Mouse (Mus musculus): ENCODE results near the gene Inpp5d.
A peak's percentile ranks its signal among the peaks of the same experiment; 100 is the strongest.

Inpp5d gene

DNA sequence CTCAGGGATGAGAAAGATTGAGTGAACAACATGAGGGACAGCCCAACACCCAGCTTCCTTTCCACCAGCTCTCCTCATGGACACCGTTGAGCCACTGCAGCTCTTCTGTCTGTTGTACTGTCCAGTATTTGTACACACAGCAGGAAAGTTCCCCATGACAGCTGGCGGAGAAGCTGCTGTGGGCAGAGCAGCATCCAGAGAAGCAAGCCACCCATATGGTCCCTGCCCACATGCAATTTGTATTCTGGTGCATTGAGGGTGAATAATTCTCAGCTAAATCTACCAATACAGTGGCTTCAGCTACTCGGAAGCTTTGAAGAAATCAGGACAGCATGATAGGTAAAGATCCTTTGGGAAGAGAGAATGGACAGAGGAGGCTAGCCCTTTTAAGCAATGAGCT lies 64.7 kb downstream of the Inpp5d start:
- no peaks in the 10 kb centered on the region for H3K27me3 ChIP-seq (ENCODE audit: control insufficient read depth, insufficient read depth, low read length, poor library complexity, severe bottlenecking)
- no peak for DNase-seq (ENCODE audit: low read depth, low spot score)
- peaks cover 36% of the 10 kb centered on the region for H3K36me3 ChIP-seq (ENCODE audit: control insufficient read depth, insufficient read depth, low read length, poor library complexity, severe bottlenecking)

DNA sequence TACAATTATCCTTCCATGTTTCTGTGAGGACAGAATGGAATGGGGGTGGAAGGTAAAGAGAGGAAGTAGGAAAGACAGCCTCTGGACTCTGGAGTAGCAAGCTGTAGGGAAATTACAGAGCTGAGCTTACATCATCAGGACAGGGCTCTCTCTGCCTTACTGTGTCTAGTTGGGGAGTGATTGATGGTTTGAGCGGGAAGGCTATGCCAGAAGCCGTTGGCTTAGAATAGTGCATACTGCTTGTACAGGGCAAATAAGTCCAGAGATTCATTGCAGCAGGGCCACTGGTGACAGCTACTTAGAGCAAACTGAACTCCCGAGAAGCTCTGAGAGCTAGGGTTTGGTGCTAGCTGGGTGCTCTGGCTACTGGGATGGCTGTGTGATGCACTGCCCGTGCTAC lies 66.2 kb downstream of the Inpp5d start:
- Histone ChIP-seq H3K36me3 (ENCODE audit: control insufficient read depth, insufficient read depth, low read length, poor library complexity, severe bottlenecking) (peaks cover 43% of the 10 kb centered on the region), H3K27me3 (ENCODE audit: control insufficient read depth, insufficient read depth, low read length, poor library complexity, severe bottlenecking) (no peaks in the 10 kb centered on the region)
- DNase-seq (ENCODE audit: low read depth, low spot score), result no peak

DNA sequence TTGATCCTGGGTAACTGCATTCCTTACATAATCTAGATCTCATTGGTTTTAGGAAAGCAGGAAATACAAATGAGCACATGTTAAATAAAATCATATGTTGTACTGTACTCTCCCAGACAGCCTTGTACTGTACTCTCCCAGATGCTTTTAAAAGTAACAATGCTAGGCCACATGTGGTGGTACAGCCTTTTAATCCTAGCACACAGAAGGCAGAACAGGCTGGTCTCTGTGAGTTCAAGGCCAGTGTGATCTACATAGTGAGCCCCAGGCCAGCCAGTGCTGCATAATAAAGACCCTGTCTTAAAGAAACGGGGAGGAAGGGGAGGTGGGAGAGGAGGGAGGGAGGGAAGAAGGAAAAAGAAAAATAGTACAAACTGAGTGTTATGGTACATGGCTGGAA lies 66.9 kb downstream of the Inpp5d start:
- DNase-seq (ENCODE audit: low read depth, low spot score), result no peak
- Histone ChIP-seq H3K27me3 (ENCODE audit: control insufficient read depth, insufficient read depth, low read length, poor library complexity, severe bottlenecking) (no peaks in the 10 kb centered on the region), H3K36me3 (ENCODE audit: control insufficient read depth, insufficient read depth, low read length, poor library complexity, severe bottlenecking) (peaks cover 45% of the 10 kb centered on the region)

DNA sequence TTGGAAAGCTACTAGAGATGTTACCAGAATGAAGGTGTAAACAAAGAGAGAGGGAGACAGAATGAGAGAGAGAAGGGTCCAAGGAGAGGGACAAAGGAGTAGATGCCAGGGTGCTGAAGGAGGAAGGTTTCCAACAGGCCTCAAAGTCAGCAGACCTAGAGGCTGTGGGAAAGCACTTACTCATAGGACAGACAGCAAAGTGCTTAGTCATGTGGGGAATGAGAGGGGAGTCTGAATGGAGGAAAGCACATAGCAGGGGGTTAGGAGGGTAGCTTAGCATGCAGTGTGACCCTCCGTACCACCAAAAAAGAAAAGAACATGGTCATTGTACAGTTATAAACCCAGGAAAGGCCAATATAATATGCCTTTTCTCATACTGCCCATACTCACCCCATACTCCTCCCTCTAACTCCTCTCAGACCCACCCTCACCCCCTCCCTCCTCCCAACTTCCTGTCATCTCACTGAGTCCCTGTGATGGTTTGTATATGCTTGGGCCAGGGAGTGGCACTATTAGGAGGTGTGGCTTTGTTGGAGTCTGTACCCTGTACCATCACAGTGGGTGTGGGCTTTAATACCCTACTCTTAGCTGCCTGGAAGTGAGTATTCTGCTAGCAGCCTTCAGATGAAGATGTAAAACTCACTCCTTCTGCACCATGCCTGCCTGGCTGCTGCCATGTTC lies 69.7 kb downstream of the Inpp5d start:
- peaks cover 40% of the 10 kb centered on the region for H3K36me3 ChIP-seq (ENCODE audit: control insufficient read depth, insufficient read depth, low read length, poor library complexity, severe bottlenecking)
- DNase-seq (ENCODE audit: low read depth, low spot score), result no peak
- no peaks in the 10 kb centered on the region for H3K27me3 ChIP-seq (ENCODE audit: control insufficient read depth, insufficient read depth, low read length, poor library complexity, severe bottlenecking)

DNA sequence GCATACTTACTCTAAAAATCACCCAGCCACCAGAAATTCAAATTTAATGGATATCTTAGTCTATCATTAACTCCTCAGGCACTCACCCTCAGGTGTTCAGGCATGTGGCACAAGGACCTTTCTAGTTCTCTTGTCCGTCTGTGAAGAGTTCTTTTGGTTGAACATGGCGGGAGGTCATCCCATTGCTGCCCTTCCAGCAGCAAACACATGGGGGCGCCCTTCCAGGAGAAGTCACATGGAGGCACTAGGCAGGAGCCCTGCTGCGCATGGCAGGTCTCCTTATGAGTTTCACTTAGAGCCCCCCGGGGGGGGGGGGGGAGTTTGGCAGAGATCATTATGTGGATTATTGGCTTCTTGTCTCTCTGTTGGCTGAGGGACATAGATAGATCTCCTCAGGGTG lies 76.2 kb downstream of the Inpp5d start:
- DNase-seq (ENCODE audit: low read depth, low spot score), result peak; percentile 60
- Histone ChIP-seq H3K36me3 (ENCODE audit: control insufficient read depth, insufficient read depth, low read length, poor library complexity, severe bottlenecking) (peaks cover 47% of the 10 kb centered on the region), H3K27me3 (ENCODE audit: control insufficient read depth, insufficient read depth, low read length, poor library complexity, severe bottlenecking) (no peaks in the 10 kb centered on the region)

DNA sequence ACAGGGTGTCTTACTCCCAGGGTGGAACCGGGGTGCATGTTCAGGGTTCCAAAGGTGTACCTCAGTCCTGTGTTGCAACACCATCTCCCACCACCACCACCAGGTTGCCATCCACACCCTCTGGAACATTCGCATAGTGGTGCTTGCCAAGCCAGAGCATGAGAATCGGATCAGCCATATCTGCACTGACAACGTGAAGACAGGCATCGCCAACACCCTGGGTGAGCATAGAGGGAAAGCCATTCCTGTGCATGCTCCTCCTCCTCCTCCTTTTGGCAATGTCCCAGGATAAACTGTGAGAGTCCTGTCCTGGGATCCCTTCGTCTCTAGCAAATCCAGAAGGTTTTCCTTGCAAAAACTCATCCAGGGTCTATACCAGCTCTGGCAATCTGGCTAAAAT lies 77.9 kb downstream of the Inpp5d start:
- Histone ChIP-seq H3K36me3 (ENCODE audit: control insufficient read depth, insufficient read depth, low read length, poor library complexity, severe bottlenecking) (peaks cover 39% of the 10 kb centered on the region), H3K27me3 (ENCODE audit: control insufficient read depth, insufficient read depth, low read length, poor library complexity, severe bottlenecking) (no peaks in the 10 kb centered on the region)
- no peak for DNase-seq (ENCODE audit: low read depth, low spot score)

DNA sequence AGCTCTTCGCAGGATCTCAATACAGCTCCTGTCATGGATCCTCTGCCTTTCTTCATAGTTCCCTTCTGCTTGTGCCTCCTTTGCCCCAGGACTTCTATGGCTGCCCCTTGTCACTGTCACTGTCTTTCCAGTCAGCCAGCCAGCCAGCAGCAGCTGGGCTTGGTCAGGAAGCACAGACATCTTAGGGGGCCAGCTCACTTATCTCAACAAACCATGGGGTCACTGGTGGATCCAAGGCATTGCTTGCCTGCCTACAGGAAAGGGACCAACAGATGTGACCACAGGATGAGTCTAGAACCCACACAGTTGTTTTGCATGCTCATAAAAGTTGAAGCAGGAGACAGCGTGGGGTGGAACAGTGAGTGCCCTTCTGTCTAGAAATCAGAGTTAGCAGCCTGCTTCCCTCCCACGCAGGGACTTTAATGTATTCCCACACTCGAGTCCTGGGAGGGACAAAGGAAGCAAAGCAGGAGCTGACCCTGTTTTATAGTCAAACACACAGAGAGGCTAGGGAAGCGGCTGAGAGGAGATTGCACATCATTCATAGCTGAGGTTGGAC lies 79.9 kb downstream of the Inpp5d start:
- H3K27me3 ChIP-seq (ENCODE audit: control insufficient read depth, insufficient read depth, low read length, poor library complexity, severe bottlenecking), result no peaks in the 10 kb centered on the region
- peaks cover 38% of the 10 kb centered on the region for H3K36me3 ChIP-seq (ENCODE audit: control insufficient read depth, insufficient read depth, low read length, poor library complexity, severe bottlenecking)
- no peak for DNase-seq (ENCODE audit: low read depth, low spot score)

DNA sequence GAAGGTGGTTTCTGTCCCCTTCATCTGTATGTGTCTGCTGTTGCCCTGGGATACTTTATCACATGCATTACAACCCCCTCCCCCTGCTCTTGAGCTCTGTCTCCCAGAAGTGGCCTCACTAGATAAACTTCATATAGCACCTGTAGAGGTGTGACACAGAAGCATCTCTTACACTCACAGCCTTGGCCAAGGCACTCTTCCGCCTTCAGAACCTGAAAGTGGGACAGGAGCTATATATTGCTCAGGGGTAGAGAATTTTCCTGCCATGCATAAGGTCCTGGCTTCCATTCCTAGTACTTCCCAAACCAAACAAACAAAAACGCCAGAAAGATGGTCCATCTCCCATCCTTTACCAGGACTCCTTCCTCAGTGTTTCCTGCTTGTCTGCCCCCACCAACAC lies 84.1 kb downstream of the Inpp5d start:
- DNase-seq (ENCODE audit: low read depth, low spot score), result no peak
- Histone ChIP-seq H3K36me3 (ENCODE audit: control insufficient read depth, insufficient read depth, low read length, poor library complexity, severe bottlenecking) (peaks cover 33% of the 10 kb centered on the region), H3K27me3 (ENCODE audit: control insufficient read depth, insufficient read depth, low read length, poor library complexity, severe bottlenecking) (no peaks in the 10 kb centered on the region)

DNA sequence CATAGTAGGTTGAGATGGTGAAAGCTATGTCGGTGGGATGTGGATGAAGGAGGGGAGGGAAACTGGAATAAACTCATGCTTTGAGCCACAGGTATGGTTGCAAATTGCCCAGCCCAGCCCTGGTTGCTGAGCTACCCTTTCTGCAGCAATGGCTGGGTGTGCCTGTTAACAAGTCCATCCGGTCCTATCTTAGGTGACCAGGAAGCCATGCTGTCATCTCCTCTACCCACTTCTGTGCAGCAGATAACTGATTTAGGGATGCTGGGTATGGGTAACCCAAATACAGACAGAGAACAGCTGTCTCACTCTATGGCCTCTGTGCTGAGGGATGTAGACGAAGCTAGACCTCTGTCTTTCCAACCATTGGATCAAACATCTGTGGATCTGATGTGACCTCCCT lies 86.2 kb downstream of the Inpp5d start:
- H3K27me3 ChIP-seq (ENCODE audit: control insufficient read depth, insufficient read depth, low read length, poor library complexity, severe bottlenecking), result no peaks in the 10 kb centered on the region
- H3K36me3 ChIP-seq (ENCODE audit: control insufficient read depth, insufficient read depth, low read length, poor library complexity, severe bottlenecking), result peaks cover 27% of the 10 kb centered on the region
- DNase-seq (ENCODE audit: low read depth, low spot score), result no peak

DNA sequence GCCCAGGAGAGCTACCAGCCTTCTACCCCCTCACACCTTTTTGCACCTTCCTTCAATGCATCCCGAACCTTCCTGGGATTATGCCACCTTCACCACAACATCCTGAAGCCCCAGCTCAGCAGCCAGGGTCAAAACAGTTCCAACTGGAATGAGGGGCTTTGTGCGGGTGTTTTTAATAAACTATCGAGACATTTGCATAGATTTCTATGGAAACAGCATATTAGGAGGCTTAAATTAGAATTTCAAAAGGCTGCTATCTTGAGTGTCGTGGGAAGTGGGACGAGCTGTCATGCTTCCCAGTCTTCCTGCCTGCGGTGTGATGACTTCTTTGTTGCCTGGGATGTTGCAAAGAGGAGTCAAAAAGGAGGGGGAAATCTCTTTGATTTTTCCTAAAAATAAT lies 88.9 kb downstream of the Inpp5d start:
- Histone ChIP-seq H3K36me3 (ENCODE audit: control insufficient read depth, insufficient read depth, low read length, poor library complexity, severe bottlenecking) (peaks cover 33% of the 10 kb centered on the region), H3K27me3 (ENCODE audit: control insufficient read depth, insufficient read depth, low read length, poor library complexity, severe bottlenecking) (no peaks in the 10 kb centered on the region)
- DNase-seq (ENCODE audit: low read depth, low spot score), result no peak

DNA sequence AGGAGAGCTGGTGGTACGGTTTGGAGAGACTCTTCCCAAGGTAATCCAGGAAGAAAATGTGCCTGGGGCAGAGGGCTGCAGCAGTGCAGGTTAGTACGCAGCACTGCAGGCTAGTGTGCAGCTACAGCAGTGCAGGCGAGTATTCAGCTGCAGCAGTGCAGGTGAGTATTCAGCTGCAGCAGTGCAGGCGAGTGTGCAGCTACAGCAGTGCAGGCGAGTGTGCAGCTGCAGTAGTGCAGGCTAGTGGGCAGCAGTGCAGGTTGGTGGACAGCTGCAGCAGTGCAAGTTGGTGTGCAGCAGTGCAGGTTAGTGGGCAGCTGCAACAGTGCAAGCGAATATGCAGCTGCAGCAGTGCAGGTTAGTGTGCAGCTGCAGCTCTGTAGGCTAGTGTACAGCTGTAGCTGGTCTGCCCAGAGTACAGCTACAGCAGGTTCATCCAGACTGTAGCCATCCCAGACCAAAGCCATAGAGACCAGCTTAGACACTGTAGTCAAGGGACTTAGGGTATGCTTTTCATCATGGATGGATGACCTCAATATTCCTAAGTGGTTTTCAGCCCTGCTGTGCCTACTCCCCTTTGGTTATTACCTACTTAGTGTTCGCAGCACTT lies 89.7 kb downstream of the Inpp5d start:
- no peaks in the 10 kb centered on the region for H3K27me3 ChIP-seq (ENCODE audit: control insufficient read depth, insufficient read depth, low read length, poor library complexity, severe bottlenecking)
- H3K36me3 ChIP-seq (ENCODE audit: control insufficient read depth, insufficient read depth, low read length, poor library complexity, severe bottlenecking), result peaks cover 34% of the 10 kb centered on the region
- no peak for DNase-seq (ENCODE audit: low read depth, low spot score)

DNA sequence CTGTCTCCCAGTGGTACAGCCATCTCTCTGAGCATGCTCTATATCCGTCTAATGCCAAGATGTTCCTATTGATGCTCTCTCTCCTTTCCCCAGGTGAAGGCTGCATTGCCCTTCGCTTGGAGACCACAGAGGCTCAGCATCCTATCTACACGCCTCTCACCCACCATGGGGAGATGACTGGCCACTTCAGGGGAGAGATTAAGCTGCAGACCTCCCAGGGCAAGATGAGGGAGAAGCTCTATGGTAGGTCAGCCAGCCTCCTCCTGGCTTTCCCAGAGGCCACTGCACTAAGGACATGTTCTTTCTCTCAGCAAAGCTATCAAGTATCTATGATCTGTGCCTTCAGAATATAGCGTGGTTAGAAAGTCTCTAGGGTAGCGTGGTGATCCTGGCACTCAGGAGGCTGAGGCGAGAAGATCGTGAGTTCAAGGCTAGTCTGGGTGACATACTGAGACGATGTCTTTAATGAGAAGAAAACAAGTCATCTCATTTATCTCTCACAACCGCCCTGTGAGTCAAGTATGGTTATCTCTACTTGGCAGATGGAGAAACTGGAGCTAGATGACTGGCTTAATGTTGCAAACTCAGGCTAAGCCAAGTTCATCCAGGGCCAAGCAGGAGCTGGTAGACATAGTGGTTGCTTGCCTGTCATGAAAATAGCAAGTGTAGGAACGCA lies 92.0 kb downstream of the Inpp5d start:
- DNase-seq (ENCODE audit: low read depth, low spot score), result no peak
- H3K36me3 ChIP-seq (ENCODE audit: control insufficient read depth, insufficient read depth, low read length, poor library complexity, severe bottlenecking), result peaks cover 29% of the 10 kb centered on the region
- H3K27me3 ChIP-seq (ENCODE audit: control insufficient read depth, insufficient read depth, low read length, poor library complexity, severe bottlenecking), result no peaks in the 10 kb centered on the region

DNA sequence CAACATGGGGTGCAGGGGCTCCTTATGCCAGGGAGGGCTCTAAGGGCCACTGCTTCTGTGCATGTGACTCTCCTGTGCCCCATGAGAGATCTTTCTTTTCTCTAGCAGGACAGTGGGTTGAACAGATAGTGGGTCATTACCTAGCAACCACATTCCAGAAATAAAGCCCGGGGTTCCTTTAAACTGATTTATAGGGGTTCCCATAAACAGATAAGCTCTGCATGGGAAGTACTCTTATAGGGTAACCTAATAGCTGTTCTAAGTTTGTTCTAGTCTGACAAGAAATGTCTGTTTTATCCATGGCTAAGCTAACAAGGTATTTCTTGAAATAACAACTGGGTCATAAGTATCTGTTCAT lies 92.5 kb downstream of the Inpp5d start:
- Histone ChIP-seq H3K36me3 (ENCODE audit: control insufficient read depth, insufficient read depth, low read length, poor library complexity, severe bottlenecking) (peaks cover 29% of the 10 kb centered on the region), H3K27me3 (ENCODE audit: control insufficient read depth, insufficient read depth, low read length, poor library complexity, severe bottlenecking) (no peaks in the 10 kb centered on the region)
- no peak for DNase-seq (ENCODE audit: low read depth, low spot score)

DNA sequence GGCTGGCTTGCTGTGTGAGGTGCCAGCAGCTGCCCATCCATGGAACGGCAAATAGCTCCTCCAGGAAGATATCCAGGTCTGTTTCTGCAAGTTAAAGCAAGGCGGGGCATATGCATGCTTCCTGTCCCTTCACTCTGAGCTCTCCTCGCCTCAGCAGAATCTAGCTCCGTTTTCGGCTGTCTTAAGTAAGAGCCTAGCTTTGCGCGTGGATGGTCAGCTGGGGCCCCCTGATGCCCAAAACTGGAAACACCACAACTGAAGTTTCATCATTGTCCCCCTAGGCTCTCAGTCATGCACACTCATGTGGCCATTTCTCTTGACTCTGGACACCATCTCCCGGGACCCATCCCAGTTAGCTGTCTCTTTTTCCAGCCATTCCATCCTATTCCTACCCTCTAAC lies 101.3 kb downstream of the Inpp5d start:
- peak; percentile 17 for DNase-seq (ENCODE audit: low read depth, low spot score)
- H3K27me3 ChIP-seq (ENCODE audit: control insufficient read depth, insufficient read depth, low read length, poor library complexity, severe bottlenecking), result no peaks in the 10 kb centered on the region
- peaks cover 17% of the 10 kb centered on the region for H3K36me3 ChIP-seq (ENCODE audit: control insufficient read depth, insufficient read depth, low read length, poor library complexity, severe bottlenecking)

DNA sequence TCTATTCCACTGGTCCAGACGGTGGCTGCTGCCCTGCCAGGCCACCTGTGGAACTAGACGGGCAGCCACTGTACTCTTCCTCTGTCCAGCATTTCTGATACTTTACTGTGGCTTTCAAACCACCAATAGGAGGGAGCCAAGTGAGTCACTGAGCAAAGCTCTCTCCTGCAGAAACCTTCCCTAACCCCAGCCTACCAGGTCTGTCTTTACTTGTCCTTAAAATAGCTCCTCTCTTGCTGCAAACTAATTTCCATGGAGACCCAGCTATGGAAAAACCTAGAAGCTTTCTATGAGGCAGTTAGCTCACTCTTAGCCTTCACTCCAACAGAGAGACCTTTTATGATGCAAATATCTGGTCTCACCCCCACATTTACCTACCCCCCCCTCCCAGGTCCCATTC lies 102.0 kb downstream of the Inpp5d start:
- H3K27me3 ChIP-seq (ENCODE audit: control insufficient read depth, insufficient read depth, low read length, poor library complexity, severe bottlenecking), result no peaks in the 10 kb centered on the region
- DNase-seq (ENCODE audit: low read depth, low spot score), result no peak
- peaks cover 15% of the 10 kb centered on the region for H3K36me3 ChIP-seq (ENCODE audit: control insufficient read depth, insufficient read depth, low read length, poor library complexity, severe bottlenecking)
